Mouse (Mus musculus): ENCODE data around the gene 2310039H08Rik.

2310039H08Rik gene

GRCm38 (mm10) chr17:46772404-46773277 lies at the start of gene 2310039H08Rik:
2310039H08Rik (plus strand) TSS chr17:46772635.
- DNase-seq (ENCODE audit: low spot score in 2 of 2), result peak; percentile 66 to 74

- no peak for DNase-seq (ENCODE audit: low spot score in 2 of 2)
These were observed 47.9 kb upstream of the 2310039H08Rik start for GRCm38 (mm10) chr17:46724477-46725084.

- DNase-seq (ENCODE audit: low spot score in 2 of 2), result peak; percentile 44 to 46
These were observed 47.2 kb upstream of the 2310039H08Rik start for GRCm38 (mm10) chr17:46725273-46725672.

GRCm38 (mm10) chr17:46725731-46726645 lies 46.4 kb upstream of the 2310039H08Rik start:
- DNase-seq (ENCODE audit: low spot score in 2 of 2), result no peak

- no peak for DNase-seq (ENCODE audit: low spot score in 2 of 2)
These were observed 45.2 kb upstream of the 2310039H08Rik start for GRCm38 (mm10) chr17:46727271-46727670.

GRCm38 (mm10) chr17:46728021-46728420 lies 44.4 kb upstream of the 2310039H08Rik start:
- no peak for DNase-seq (ENCODE audit: low spot score in 2 of 2)

- no peak for DNase-seq (ENCODE audit: low spot score in 2 of 2)
These were observed 43.9 kb upstream of the 2310039H08Rik start for GRCm38 (mm10) chr17:46728496-46728895.

- no peak for DNase-seq (ENCODE audit: low spot score in 2 of 2)
These were observed 43.5 kb upstream of the 2310039H08Rik start, which contains the start of gene Gnmt for GRCm38 (mm10) chr17:46728904-46729318. Gnmt (minus strand) TSS chr17:46729168.

- no peak for DNase-seq (ENCODE audit: low spot score in 2 of 2)
These were observed 38.4 kb upstream of the 2310039H08Rik start for GRCm38 (mm10) chr17:46734055-46734454.

GRCm38 (mm10) chr17:46735287-46735686 lies 37.1 kb upstream of the 2310039H08Rik start:
- DNase-seq (ENCODE audit: low spot score in 2 of 2), result no peak

GRCm38 (mm10) chr17:46736160-46736559 lies 36.3 kb upstream of the 2310039H08Rik start:
- peak in 1 of 2 experiments; percentile 48 for DNase-seq (ENCODE audit: low spot score in 2 of 2)

GRCm38 (mm10) chr17:46741305-46741704 lies 31.1 kb upstream of the 2310039H08Rik start:
- no peak for DNase-seq (ENCODE audit: low spot score in 2 of 2)

GRCm38 (mm10) chr17:46742986-46743385 lies 29.4 kb upstream of the 2310039H08Rik start:
- DNase-seq (ENCODE audit: low spot score in 2 of 2), result no peak

GRCm38 (mm10) chr17:46745506-46745905 lies 26.9 kb upstream of the 2310039H08Rik start:
- DNase-seq (ENCODE audit: low spot score in 2 of 2), result no peak

GRCm38 (mm10) chr17:46747234-46747633 lies 25.2 kb upstream of the 2310039H08Rik start:
- no peak for DNase-seq (ENCODE audit: low spot score in 2 of 2)

- no peak for DNase-seq (ENCODE audit: low spot score in 2 of 2)
These were observed 24.6 kb upstream of the 2310039H08Rik start for GRCm38 (mm10) chr17:46747806-46748205.

GRCm38 (mm10) chr17:46749282-46749681 lies 23.2 kb upstream of the 2310039H08Rik start:
- DNase-seq (ENCODE audit: low spot score in 2 of 2), result no peak

- DNase-seq (ENCODE audit: low spot score in 2 of 2), result no peak
These were observed 21.9 kb upstream of the 2310039H08Rik start for GRCm38 (mm10) chr17:46750580-46750979.

GRCm38 (mm10) chr17:46751056-46751793 lies 21.2 kb upstream of the 2310039H08Rik start:
- peak in 1 of 2 experiments; percentile 87 for DNase-seq (ENCODE audit: low spot score in 2 of 2)

GRCm38 (mm10) chr17:46751794-46752556 lies 20.5 kb upstream of the 2310039H08Rik start, which contains the start of gene Cnpy3:
Cnpy3 (minus strand) TSS chr17:46752214.
- DNase-seq (ENCODE audit: low spot score in 2 of 2), result peak; percentile 97 to 98
